Mouse (Mus musculus) c-Kit-negative CD71-positive TER-119-positive erythroid progenitor cells, embryonic 14.5 days (primary cell): ENCODE data around the gene Sfxn4.
"Not testable (repeated sequence)": the region's sequence is repeated elsewhere in the genome, so short reads cannot be mapped to it uniquely, and the experiment has no call there.

Source experiments
- DNase-seq: peaks from one replicate; pipeline ENCODE4 v3.0.0-alpha.2; 2013; ENCODE audit warnings: low read depth, low spot score

The Sfxn4 gene

GRCm38 (mm10) chr19:60860868-60861700 is at the start of gene Sfxn4:
Gene Sfxn4, minus strand, starts transcription at chr19:60861479.
- DNase-seq, result peak; percentile 83

- DNase-seq, result no peak
Observed at GRCm38 (mm10) chr19:60910304-60910703, 49.0 kb upstream of the Sfxn4 start.

- no peak for DNase-seq
Observed at GRCm38 (mm10) chr19:60905477-60905876, 44.2 kb upstream of the Sfxn4 start.

GRCm38 (mm10) chr19:60903971-60904370 is 42.7 kb upstream of the Sfxn4 start:
- no peak for DNase-seq

- no peak for DNase-seq
Observed at GRCm38 (mm10) chr19:60903139-60903538, 41.9 kb upstream of the Sfxn4 start.

GRCm38 (mm10) chr19:60895251-60895880 is 34.1 kb upstream of the Sfxn4 start:
- DNase-seq, result no peak

GRCm38 (mm10) chr19:60891934-60892547 is 30.8 kb upstream of the Sfxn4 start:
- peak; percentile 66 for DNase-seq

GRCm38 (mm10) chr19:60891123-60891470 is 29.8 kb upstream of the Sfxn4 start:
- DNase-seq, result no peak

- no peak for DNase-seq
Observed at GRCm38 (mm10) chr19:60890391-60891122, 29.3 kb upstream of the Sfxn4 start.

- DNase-seq, result peak; percentile 89
Observed at GRCm38 (mm10) chr19:60889714-60890315, 28.5 kb upstream of the Sfxn4 start, which contains the start of gene Grk5. Gene Grk5, plus strand, starts transcription at chr19:60889749.

GRCm38 (mm10) chr19:60889101-60889713 is 27.9 kb upstream of the Sfxn4 start:
- DNase-seq, result peak; percentile 35

GRCm38 (mm10) chr19:60887637-60888036 is 26.4 kb upstream of the Sfxn4 start:
- no peak for DNase-seq

GRCm38 (mm10) chr19:60883129-60883528 is 21.9 kb upstream of the Sfxn4 start:
- no peak for DNase-seq

GRCm38 (mm10) chr19:60874064-60874694 is 12.9 kb upstream of the Sfxn4 start, which contains the start of gene Prdx3:
Gene Prdx3, minus strand, starts transcription at chr19:60874556.
- DNase-seq, result peak; percentile 97

- DNase-seq, result no peak
Observed at GRCm38 (mm10) chr19:60873501-60873900, 12.2 kb upstream of the Sfxn4 start.

- peak; percentile 63 for DNase-seq
Observed at GRCm38 (mm10) chr19:60872272-60872671, 11.0 kb upstream of the Sfxn4 start.

- no peak for DNase-seq
Observed at GRCm38 (mm10) chr19:60871366-60871765, 10.1 kb upstream of the Sfxn4 start.

GRCm38 (mm10) chr19:60870489-60870888 is 9.2 kb upstream of the Sfxn4 start:
- no peak for DNase-seq

- not testable (repeated sequence) for DNase-seq
Observed at GRCm38 (mm10) chr19:60866169-60866568, 4.9 kb upstream of the Sfxn4 start.

GRCm38 (mm10) chr19:60845731-60846130 is 15.5 kb downstream of the Sfxn4 start:
- no peak for DNase-seq
